Mouse (Mus musculus) liver, postnatal 0 days (tissue): ENCODE data around the gene Gm20594.

Experiments
- CTCF ChIP-seq: sonication (generic); IDR thresholded peaks from 2 replicates; pipeline ENCODE4 v1.5.1; 2016; ENCODE audit warnings: antibody characterized with exemption, low read depth
- EP300 ChIP-seq: IDR thresholded peaks from 2 replicates; pipeline ENCODE4 v1.6.1; 2016; ENCODE audit warnings: antibody characterized with exemption, low read depth, mild to moderate bottlenecking

DNA sequence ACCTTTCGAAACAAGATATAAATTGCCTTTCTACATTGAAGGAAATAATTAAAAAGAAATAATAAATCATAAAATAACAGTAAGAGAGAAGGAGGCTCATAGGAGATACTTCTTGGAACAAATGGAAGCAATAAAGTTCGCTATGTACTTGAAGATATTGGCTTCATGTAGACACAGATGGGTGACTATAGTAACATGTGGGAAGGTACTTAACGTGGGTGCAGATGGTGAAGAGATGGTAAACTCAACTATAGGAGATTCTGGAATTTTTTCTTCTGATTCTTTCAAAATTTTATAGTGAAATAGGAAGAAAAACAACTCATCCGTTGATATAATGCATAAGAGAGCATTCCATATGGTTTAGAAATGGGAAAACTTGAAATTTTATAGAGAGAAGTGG, 16.1 kb downstream of the Gm20594 start:
- TF ChIP-seq CTCF (no peak), EP300 (no peak)
